Mouse (Mus musculus): ENCODE measurements around the gene Abcb5.

DNA sequence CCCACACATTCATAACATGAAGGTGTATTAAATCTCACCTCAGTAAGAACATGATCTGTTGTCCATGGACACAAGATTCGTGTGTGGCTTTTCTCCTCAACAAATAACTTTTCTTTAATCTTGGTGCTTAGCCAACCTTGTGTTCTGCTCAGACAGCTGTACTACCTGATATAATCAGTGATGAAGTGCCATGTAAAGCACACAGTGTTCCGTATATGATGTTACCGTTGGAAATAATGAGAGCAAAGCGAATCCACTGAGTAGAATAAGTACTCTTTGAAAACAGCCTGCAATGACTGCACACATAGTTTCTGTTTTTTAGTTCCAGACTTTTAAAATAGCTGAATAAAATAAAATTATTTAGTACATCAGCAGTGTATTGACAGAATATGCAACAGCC lies at the start of gene Abcb5:
- TF ChIP-seq HCFC1 (IDR thresholded peaks at IDR 0.05; ENCODE audit: borderline replicate concordance, insufficient read depth, low read length) (no peak), MAFK (IDR thresholded peaks at IDR 0.05; ENCODE audit: insufficient read depth, low read depth, low read length) (no peak)

Measured in ES-E14 (cell line).